Mouse (Mus musculus): ENCODE data around the gene Tll2.

GRCm38 (mm10) chr19:41248271-41248670 is 41.6 kb upstream of the Tll2 start:
- TF ChIP-seq CTCF (IDR thresholded peaks at IDR 0.05; ENCODE audit: extremely low read depth, insufficient read length, insufficient replicate concordance, low read depth, low read length) (no peak), POLR2A (IDR thresholded peaks at IDR 0.05; ENCODE audit: low read depth, low read length) (no peak)

Data from small intestine, adult 2 months (tissue).